Mouse (Mus musculus): ENCODE data around the gene Rcc2. TPM values are rescaled to one million over a fixed set of nuclear protein-coding genes. Genes with fewer than 3 reads are reported as not detected.

The Rcc2 gene
- total RNA-seq (2023; ENCODE audit: inconsistent age), result 171 to 191 TPM (median 186 TPM) in 4 replicates

GRCm38 (mm10) chr4:140700269-140701018 is at the start of gene Rcc2:
Rcc2 (plus strand) TSS chr4:140700541.

GRCm38 (mm10) chr4:140665760-140666159 is 34.6 kb upstream of the Rcc2 start, which contains the start of gene Arhgef10l:
Arhgef10l (minus strand) TSS chr4:140666012.

GRCm38 (mm10) chr4:140742543-140742942 is 42.2 kb downstream of the Rcc2 start, which contains the start of gene Padi6:
Padi6 (minus strand) TSS chr4:140742643.

Other genes with a start within 250 kb of the Rcc2 start
- 0.67 TPM in 1 of 4 replicates, not detected in the others for gene Arhgef10l, start 34.5 kb upstream of the Rcc2 start, total RNA-seq (2023; ENCODE audit: inconsistent age)
- 0.30 to 0.93 TPM in 2 of 4 replicates, not detected in the others for gene Padi6, start 42.1 kb downstream of the Rcc2 start, total RNA-seq (2023; ENCODE audit: inconsistent age)
- gene Padi4, start 73.7 kb downstream of the Rcc2 start, total RNA-seq (2023; ENCODE audit: inconsistent age), result 0.30 to 0.64 TPM (median 0.59 TPM) in 4 replicates
- 0.19 to 0.22 TPM in 2 of 4 replicates, not detected in the others for gene Padi3, start 110.1 kb downstream of the Rcc2 start, total RNA-seq (2023; ENCODE audit: inconsistent age)
- gene Padi1, start 145.2 kb downstream of the Rcc2 start, total RNA-seq (2023; ENCODE audit: inconsistent age), result 0.18 TPM in 1 of 4 replicates, not detected in the others
- 10.0 to 12.8 TPM (median 12.1 TPM) in 4 replicates for gene Padi2, start 205.8 kb downstream of the Rcc2 start, total RNA-seq (2023; ENCODE audit: inconsistent age)

All from B cell, adult (primary cell).